Mouse (Mus musculus): ENCODE data around the gene Mecr. TPM values are rescaled to one million over a fixed set of nuclear protein-coding genes. Genes with fewer than 3 reads are reported as not detected.

Mecr gene
- polyA plus RNA-seq, 1 experiment, result 17.9 TPM

- Histone ChIP-seq H3K27ac (ENCODE audit: insufficient read depth, low read length) (no peak overlapping the region), H3K4me1 (ENCODE audit: control insufficient read depth, insufficient read depth, low read length) (peaks cover 3% of the 10 kb centered on the region), H3K4me3 (ENCODE audit: low read depth, low read length) (no peak overlapping the region), H3K9ac (ENCODE audit: low read depth, poor library complexity, severe bottlenecking) (no peak overlapping the region), H3K27me3 (ENCODE audit: control insufficient read depth, insufficient read depth, low read length, poor library complexity, severe bottlenecking) (no peaks in the 10 kb centered on the region), H3K9me3 (replicated peaks; ENCODE audit: control insufficient read depth, insufficient read depth, low read length, poor library complexity, severe bottlenecking) (no peaks in the 10 kb centered on the region; the same call in 1 of the 2 replicates), H3K36me3 (ENCODE audit: control insufficient read depth, insufficient read depth, low read length, poor library complexity, severe bottlenecking) (no peaks in the 10 kb centered on the region)
- TF ChIP-seq POLR2A (IDR thresholded peaks at IDR 0.05; ENCODE audit: insufficient read depth, low read length) (no peak), EP300 (IDR thresholded peaks at IDR 0.05; ENCODE audit: insufficient read depth, low read depth, low read length) (no peak), CTCF (IDR thresholded peaks at IDR 0.05; ENCODE audit: low read depth, low read length) (no peak)
Observed at GRCm38 (mm10) chr4:131911521-131911920, 68.3 kb downstream of the Mecr start.

- TF ChIP-seq EP300 (IDR thresholded peaks at IDR 0.05; ENCODE audit: insufficient read depth, low read depth, low read length) (no peak), POLR2A (IDR thresholded peaks at IDR 0.05; ENCODE audit: insufficient read depth, low read length) (no peak), CTCF (IDR thresholded peaks at IDR 0.05; ENCODE audit: low read depth, low read length) (no peak)
- Histone ChIP-seq H3K36me3 (ENCODE audit: control insufficient read depth, insufficient read depth, low read length, poor library complexity, severe bottlenecking) (no peaks in the 10 kb centered on the region), H3K27me3 (ENCODE audit: control insufficient read depth, insufficient read depth, low read length, poor library complexity, severe bottlenecking) (no peaks in the 10 kb centered on the region), H3K4me3 (ENCODE audit: low read depth, low read length) (no peak overlapping the region), H3K4me1 (ENCODE audit: control insufficient read depth, insufficient read depth, low read length) (peaks cover 3% of the 10 kb centered on the region), H3K27ac (ENCODE audit: insufficient read depth, low read length) (no peak overlapping the region), H3K9ac (ENCODE audit: low read depth, poor library complexity, severe bottlenecking) (no peak overlapping the region), H3K9me3 (replicated peaks; ENCODE audit: control insufficient read depth, insufficient read depth, low read length, poor library complexity, severe bottlenecking) (no peaks in the 10 kb centered on the region; the same call in 1 of the 2 replicates)
Observed at GRCm38 (mm10) chr4:131913526-131913925, 70.3 kb downstream of the Mecr start.

- H3K27me3 ChIP-seq (ENCODE audit: control insufficient read depth, insufficient read depth, low read length, poor library complexity, severe bottlenecking), result no peaks in the 10 kb centered on the region
- H3K27ac ChIP-seq (ENCODE audit: insufficient read depth, low read length), result no peak overlapping the region
- peaks cover 3% of the 10 kb centered on the region for H3K4me1 ChIP-seq (ENCODE audit: control insufficient read depth, insufficient read depth, low read length)
- H3K9ac ChIP-seq (ENCODE audit: low read depth, poor library complexity, severe bottlenecking), result no peak overlapping the region
- no peak overlapping the region for H3K4me3 ChIP-seq (ENCODE audit: low read depth, low read length)
- H3K36me3 ChIP-seq (ENCODE audit: control insufficient read depth, insufficient read depth, low read length, poor library complexity, severe bottlenecking), result no peaks in the 10 kb centered on the region
- TF ChIP-seq POLR2A (IDR thresholded peaks at IDR 0.05; ENCODE audit: insufficient read depth, low read length) (no peak), CTCF (IDR thresholded peaks at IDR 0.05; ENCODE audit: low read depth, low read length) (no peak), EP300 (IDR thresholded peaks at IDR 0.05; ENCODE audit: insufficient read depth, low read depth, low read length) (no peak)
- no peaks in the 10 kb centered on the region for H3K9me3 ChIP-seq (replicated peaks; ENCODE audit: control insufficient read depth, insufficient read depth, low read length, poor library complexity, severe bottlenecking)
Observed at GRCm38 (mm10) chr4:131914046-131914643, 70.9 kb downstream of the Mecr start.

GRCm38 (mm10) chr4:131914891-131915469, 71.7 kb downstream of the Mecr start:
- no peaks in the 10 kb centered on the region for H3K36me3 ChIP-seq (ENCODE audit: control insufficient read depth, insufficient read depth, low read length, poor library complexity, severe bottlenecking)
- H3K9me3 ChIP-seq (replicated peaks; ENCODE audit: control insufficient read depth, insufficient read depth, low read length, poor library complexity, severe bottlenecking), result no peaks in the 10 kb centered on the region
- H3K4me1 ChIP-seq (ENCODE audit: control insufficient read depth, insufficient read depth, low read length), result peaks cover 3% of the 10 kb centered on the region
- H3K27me3 ChIP-seq (ENCODE audit: control insufficient read depth, insufficient read depth, low read length, poor library complexity, severe bottlenecking), result no peaks in the 10 kb centered on the region
- no peak overlapping the region for H3K27ac ChIP-seq (ENCODE audit: insufficient read depth, low read length)
- peak overlapping the region; percentile 29 for H3K4me3 ChIP-seq (ENCODE audit: low read depth, low read length)
- TF ChIP-seq EP300 (IDR thresholded peaks at IDR 0.05; ENCODE audit: insufficient read depth, low read depth, low read length) (no peak), CTCF (IDR thresholded peaks at IDR 0.05; ENCODE audit: low read depth, low read length) (no peak), POLR2A (IDR thresholded peaks at IDR 0.05; ENCODE audit: insufficient read depth, low read length) (no peak)
- H3K9ac ChIP-seq (ENCODE audit: low read depth, poor library complexity, severe bottlenecking), result peak overlapping the region; percentile 55; the same call in 1 of the 2 replicates

- Histone ChIP-seq H3K27me3 (ENCODE audit: control insufficient read depth, insufficient read depth, low read length, poor library complexity, severe bottlenecking) (no peaks in the 10 kb centered on the region), H3K9me3 (replicated peaks; ENCODE audit: control insufficient read depth, insufficient read depth, low read length, poor library complexity, severe bottlenecking) (no peaks in the 10 kb centered on the region), H3K9ac (ENCODE audit: low read depth, poor library complexity, severe bottlenecking) (peak overlapping the region; percentile 55; the same call in 1 of the 2 replicates), H3K27ac (ENCODE audit: insufficient read depth, low read length) (no peak overlapping the region), H3K4me3 (ENCODE audit: low read depth, low read length) (peak overlapping the region; percentile 25), H3K36me3 (ENCODE audit: control insufficient read depth, insufficient read depth, low read length, poor library complexity, severe bottlenecking) (no peaks in the 10 kb centered on the region), H3K4me1 (ENCODE audit: control insufficient read depth, insufficient read depth, low read length) (peaks cover 3% of the 10 kb centered on the region)
- TF ChIP-seq EP300 (IDR thresholded peaks at IDR 0.05; ENCODE audit: insufficient read depth, low read depth, low read length), result no peak
- TF ChIP-seq CTCF (IDR thresholded peaks at IDR 0.05; ENCODE audit: low read depth, low read length), result no peak
- TF ChIP-seq POLR2A (IDR thresholded peaks at IDR 0.05; ENCODE audit: insufficient read depth, low read length), result no peak
Observed at GRCm38 (mm10) chr4:131915821-131916328, 72.6 kb downstream of the Mecr start.

GRCm38 (mm10) chr4:131916425-131916824, 73.2 kb downstream of the Mecr start:
- H3K4me3 ChIP-seq (ENCODE audit: low read depth, low read length), result peak overlapping the region; percentile 25
- peak overlapping the region; percentile 12; the same call in 1 of the 2 replicates for H3K9ac ChIP-seq (ENCODE audit: low read depth, poor library complexity, severe bottlenecking)
- no peak overlapping the region for H3K27ac ChIP-seq (ENCODE audit: insufficient read depth, low read length)
- no peaks in the 10 kb centered on the region for H3K4me1 ChIP-seq (ENCODE audit: control insufficient read depth, insufficient read depth, low read length)
- peaks cover 3% of the 10 kb centered on the region; the same call in 1 of the 2 replicates for H3K27me3 ChIP-seq (ENCODE audit: control insufficient read depth, insufficient read depth, low read length, poor library complexity, severe bottlenecking)
- TF ChIP-seq POLR2A (IDR thresholded peaks at IDR 0.05; ENCODE audit: insufficient read depth, low read length) (no peak), CTCF (IDR thresholded peaks at IDR 0.05; ENCODE audit: low read depth, low read length) (peak; percentile 90)
- H3K36me3 ChIP-seq (ENCODE audit: control insufficient read depth, insufficient read depth, low read length, poor library complexity, severe bottlenecking), result no peaks in the 10 kb centered on the region
- no peaks in the 10 kb centered on the region for H3K9me3 ChIP-seq (replicated peaks; ENCODE audit: control insufficient read depth, insufficient read depth, low read length, poor library complexity, severe bottlenecking)

Measured in ES-Bruce4 (cell line).